Mouse (Mus musculus) thymus, adult 2 months (tissue): ENCODE results near the gene Pla2g2f.

Source experiments
- CTCF ChIP-seq: fragments of 200-500 bp; IDR thresholded peaks from 2 replicates; pipeline ENCODE4 v1.5.1; 2012; ENCODE audit warnings: mild to moderate bottlenecking, control low read depth, low read length, moderate library complexity, borderline replicate concordance; ENCODE audit not compliant: control insufficient read depth, poor library complexity, insufficient read depth; ENCODE audit errors: extremely low read depth
- POLR2A ChIP-seq: fragments of 200-500 bp; IDR thresholded peaks from 2 replicates; pipeline ENCODE4 v1.6.1; 2012; ENCODE audit warnings: mild to moderate bottlenecking, low read length, control low read depth, moderate library complexity; ENCODE audit not compliant: control insufficient read depth, poor library complexity, insufficient read depth; ENCODE audit errors: extremely low read depth

DNA sequence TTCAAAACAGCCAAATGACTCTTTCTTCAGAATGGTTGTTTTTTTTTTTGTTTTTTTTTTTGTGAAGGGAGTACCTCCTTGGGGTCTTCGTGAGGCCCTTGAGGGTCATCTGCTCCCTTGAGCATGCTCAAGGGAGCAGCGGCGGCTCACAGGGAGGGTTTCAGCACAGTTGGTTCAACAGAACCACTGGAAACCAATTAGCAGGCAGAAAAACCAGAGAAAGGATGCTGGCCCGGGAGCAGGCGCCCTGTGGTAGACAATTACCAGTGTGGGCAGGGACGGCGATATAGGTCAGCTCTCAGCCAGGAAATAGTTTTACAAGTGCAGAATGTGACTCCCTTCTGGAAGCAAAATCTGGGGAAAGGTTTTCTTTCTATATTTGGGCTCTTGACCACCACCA lies 53.8 kb downstream of the Pla2g2f start:
- no peak for TF ChIP-seq CTCF
- TF ChIP-seq POLR2A, result no peak
